Mouse (Mus musculus) granulocyte monocyte progenitor cell, adult 5-6 weeks (primary cell): ENCODE results near the gene Rab6b. TPM values are rescaled to one million over a fixed set of nuclear protein-coding genes. Genes with fewer than 3 reads are reported as not detected.
"Not testable (repeated sequence)": the region's sequence is repeated elsewhere in the genome, so short reads cannot be mapped to it uniquely, and the experiment has no call there.

ENCODE experiments used
- ATAC-seq: replicated peaks from 2 replicates; pipeline ENCODE4 v1.8.0; 2016; ENCODE audit warnings: mild to moderate bottlenecking, moderate TSS enrichment, inconsistent platforms; ENCODE audit not compliant: poor library complexity, severe bottlenecking
- total RNA-seq, 2 experiments: library from RNA; stranded (forward) in 1 of 2; stranded (reverse) in 1 of 2; fragments of 200-712, 200-1000 nt in 1 of 2; fragments of >200 nt in 1 of 2; fragmentation: Nextera tagmentation in 1 of 2; gene quantifications; 2 replicates each; pipeline ENCODE4 v1.2.3; 2014 to 2017

Gene Rab6b
- total RNA-seq, 2 experiments from 2014 or later = 0.11 to 0.15 TPM

DNA sequence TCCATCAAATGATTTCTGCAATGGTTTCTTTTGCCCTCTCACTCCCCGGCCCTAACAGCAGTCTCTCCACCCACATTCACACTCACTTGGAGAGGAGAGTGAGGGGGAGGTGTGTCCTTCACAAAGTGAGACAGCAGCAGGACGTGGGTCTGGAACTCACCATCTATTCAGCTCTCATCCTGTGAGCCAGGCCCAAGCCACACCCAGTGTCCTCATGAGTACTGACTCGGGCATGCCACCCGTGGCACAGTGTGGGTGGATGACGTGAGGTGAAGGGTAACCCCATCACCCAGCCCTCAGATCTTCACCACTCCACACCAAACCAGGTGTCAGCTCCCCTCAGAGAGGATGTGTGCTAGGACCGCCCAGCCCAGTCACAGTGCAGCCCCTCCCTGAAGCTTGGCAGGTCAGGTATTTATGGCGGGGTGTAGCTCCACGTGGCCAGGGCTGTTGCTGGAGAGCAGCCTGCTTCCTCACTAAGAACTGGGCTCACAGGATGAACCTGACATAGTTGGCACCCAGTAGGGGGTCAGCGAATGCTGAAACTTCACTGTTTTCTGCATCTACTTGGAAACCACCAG, 23.0 kb downstream of the Rab6b start:
- no peak for ATAC-seq

DNA sequence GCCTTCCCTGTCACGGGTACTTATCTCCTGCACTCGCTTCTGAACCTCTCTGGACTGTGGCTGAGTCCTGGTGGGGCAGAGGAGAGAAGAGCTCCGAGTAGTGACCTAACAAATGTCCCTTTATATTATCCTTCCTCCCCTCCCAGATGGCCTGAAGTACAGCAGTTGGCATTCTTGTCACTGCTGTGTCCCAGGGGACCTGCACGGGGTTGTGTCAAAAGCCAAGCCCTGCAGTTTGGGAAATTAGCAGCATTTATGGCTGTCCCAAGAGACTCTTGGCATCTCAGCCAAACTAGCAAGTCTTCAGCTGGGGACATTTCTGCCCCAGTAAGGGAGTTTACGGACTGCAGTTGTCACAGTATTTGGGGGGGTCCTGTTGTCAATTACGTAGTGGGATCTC, 27.9 kb downstream of the Rab6b start:
- ATAC-seq = no peak

DNA sequence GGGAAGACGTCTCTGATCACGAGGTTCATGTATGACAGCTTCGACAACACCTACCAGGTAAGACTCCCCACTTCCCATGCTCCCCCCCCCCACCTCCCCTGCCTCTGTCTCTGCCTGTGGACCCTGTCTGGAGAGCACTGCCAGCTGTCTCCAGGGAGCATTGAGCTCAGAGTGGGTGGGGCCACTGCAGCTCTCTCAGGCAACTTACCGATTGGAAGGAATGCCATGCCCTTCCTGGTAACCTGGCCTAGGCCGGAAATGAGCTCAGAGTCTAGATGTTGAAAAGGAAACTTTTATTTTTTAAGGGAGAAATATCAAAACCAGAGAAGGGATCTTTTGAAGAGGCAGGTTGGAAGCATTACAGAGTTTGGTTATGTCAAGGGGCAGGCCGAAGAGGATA, 28.8 kb downstream of the Rab6b start:
- ATAC-seq = no peak

DNA sequence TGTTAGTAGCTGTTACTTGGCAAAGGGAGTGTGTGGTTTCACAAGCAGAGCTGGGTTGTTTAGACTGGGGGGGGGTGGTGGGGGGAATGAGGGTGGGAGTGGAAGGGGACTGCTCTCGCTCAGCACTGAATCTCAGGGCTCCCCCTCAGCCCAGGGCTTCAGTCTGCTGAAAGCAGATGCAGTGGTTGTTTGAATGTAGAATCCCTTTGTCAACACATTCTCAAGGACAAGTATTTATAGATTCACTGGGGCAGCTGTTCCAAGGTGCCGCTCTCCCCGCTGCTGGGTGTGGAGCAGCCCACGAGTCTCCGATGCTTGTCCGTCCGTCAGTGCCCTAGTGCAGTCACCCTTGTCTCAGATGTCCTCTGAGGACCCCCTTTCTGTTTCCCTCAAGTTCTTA, 29.7 kb downstream of the Rab6b start:
- ATAC-seq = no peak

DNA sequence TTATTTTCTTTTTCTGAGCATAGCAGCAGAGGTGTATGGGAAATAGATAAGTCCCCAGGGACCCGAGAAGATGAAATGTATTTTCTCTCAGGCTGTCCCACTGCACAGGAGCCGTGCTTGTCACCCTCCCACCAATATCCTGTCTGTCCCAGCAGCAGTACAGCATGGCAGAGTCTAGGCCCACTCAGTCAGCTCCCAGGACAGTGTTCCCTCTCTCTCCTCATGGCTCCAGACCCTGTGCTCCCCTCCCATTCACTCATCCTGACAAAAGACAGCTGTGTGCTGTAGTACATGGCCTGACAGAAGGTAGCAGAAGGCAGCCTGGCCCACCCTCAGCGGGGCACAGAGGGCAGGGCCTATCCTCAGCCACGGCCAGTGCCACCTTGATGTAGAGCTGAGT, 32.3 kb downstream of the Rab6b start:
- no peak for ATAC-seq

DNA sequence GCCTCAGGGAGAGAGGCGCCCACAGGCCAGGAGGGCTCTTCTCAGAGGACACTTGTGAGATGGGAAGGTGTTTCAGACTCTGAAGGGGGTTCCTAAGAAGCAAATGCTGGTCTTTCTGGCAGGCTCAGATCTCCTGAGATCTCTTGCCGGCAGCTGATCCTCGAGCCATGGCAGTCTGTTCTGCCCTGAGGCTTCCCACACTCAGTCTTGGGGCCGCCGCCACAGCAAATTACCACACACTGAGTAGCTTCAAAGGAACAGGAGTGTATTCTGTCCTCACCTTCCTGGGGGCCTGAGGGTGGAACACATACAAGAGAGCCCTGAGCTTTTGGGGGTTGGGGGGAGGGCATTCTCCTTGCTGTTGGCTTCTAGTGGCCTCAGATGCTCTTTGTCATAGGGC, 33.8 kb downstream of the Rab6b start:
- no peak for ATAC-seq

DNA sequence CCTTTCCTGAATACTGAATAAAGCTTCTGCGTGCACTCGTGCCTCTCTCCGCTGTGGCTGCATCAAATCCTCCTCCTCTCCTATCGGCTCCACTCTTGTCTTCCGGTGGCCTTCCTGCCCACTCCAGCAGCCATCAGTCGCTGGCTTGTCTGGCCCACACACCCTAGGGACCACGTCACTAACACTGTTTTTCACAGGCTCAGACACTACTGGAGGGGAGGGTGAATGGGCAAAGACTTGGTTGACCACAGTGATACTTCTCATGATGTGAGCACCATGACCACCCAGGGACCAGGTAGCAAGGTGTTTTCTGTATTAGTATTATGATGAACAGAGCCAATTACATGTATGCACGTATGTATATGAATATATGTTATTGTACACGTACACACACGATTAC, 34.7 kb downstream of the Rab6b start:
- ATAC-seq = no peak

DNA sequence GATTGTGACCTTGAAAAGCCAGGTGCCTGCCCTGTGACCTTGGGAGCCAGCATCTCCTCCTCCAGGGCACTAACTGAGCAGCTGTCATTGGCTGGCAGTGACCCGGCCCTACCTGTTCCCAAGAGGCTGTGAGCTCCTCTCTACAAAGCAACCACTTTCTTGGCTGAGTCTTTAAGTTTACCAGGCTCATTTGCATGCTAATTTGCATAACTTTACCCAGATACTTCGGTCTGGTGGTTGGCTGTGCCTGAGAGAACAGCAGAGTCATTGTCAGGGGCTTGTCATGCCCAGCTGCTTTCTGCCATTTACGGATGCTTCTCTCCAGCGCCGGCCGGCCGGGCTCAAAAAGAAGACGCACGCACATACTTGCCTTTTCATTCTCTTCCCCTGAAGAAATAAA, 35.1 kb downstream of the Rab6b start:
- peak; percentile 78 for ATAC-seq

DNA sequence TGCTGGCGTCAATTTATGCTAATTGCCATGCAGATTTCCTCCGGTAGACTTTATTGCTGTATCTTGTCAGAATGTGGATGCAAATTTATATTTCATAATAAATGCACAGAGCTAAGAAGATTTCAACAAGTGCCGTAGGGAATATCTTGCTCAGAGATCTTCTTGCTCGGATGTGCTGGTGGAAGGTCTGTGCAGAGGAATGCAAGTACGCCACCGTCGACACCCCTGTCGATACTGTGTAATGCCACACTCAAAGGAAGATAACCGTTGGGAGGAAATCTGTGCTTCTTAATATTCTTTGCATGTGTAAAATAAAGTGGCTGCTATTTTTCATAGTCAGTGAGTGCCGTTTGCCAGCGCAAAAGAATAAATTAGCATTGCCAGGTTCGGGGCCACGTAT, 35.5 kb downstream of the Rab6b start:
- ATAC-seq = no peak

DNA sequence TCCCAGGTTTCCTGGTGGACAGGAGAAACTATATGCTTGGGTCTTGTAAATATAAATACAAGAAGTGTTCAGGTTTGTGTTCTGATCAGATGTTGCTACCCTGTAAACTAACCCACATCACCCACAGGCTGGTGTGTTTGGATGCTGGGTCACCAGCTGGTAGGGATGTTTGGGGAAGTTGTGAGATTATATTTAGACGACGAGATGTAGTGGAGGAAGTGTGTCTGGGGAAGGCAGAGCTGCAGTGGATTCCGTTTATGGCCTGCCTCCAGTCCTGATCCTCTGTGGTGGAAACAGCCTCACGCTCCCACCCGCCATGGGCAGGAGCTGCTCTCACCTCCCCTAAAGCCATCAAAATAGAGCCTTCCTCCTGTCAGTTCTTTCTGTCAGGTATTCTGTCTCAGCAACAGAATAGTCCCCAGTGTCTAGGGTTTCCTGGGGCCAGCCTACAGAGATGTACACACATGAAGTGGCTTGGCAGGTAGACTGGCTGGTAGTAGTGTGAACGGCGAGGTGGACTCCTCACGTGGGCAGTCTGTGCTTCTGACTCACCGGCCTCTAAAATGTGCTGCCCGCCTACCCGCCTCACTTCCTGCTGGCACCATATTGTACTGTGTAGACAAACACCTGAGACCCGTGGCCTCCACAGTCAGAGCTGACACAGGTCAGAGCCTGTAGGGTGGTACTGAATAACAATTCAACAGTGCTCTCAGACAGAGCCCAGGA, 37.6 kb downstream of the Rab6b start:
- ATAC-seq = peak; percentile 79

DNA sequence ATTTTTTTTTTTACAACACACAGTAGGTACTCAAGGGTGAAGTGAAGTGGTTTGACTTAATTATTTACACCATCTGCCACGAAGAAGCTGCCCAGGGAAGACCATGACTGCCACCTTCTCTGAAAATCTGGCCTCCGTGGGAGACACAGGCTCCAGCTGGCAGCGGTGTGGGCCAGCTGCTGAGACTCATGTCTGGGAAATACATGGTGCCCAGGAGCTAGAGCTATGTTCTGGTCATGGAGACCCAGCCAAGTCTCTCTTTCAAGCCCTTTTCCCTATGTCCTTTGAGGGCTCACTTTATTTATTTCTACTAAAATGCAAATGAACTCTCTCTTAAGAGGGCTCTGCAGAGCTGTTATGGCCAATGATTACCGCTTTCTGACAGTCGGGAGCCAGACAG, 41.7 kb downstream of the Rab6b start:
- ATAC-seq = no peak

DNA sequence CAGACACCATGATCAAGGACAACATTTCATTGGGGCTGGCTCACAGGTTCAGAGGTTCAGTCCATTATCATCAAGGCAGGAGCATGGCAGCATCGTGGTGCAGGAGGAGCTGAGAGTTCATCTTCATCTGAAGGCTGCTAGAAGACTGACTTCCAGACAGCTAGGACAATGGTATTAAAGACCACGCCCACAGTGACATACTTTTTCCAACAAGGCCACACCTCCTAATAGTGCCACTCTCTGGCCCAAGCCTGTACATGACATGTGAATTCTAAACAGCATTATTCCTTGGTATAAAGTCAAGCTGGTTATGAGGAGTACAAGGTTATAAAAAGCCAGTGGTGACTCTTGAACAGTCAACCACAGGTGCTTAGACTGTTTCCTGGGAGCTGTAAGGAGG, 43.0 kb downstream of the Rab6b start:
- no peak for ATAC-seq

DNA sequence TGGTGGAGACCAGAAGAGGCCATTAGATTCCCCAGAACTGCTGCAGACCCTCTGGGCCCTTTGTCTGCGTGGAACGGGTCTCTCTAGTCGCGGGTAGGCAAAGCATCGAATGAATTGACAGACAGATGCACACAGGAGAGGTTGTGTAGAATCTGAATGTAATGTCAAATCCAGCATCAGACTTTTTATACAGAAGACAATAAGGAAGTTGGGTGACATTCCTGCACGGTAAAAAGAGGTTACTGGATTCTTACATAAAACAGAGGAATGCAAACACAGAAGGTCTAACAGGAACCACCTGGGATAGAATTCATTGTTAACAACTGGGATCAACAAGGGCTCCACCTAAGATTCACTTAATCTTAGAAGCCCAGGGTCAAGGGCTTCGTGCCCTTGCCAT, 43.6 kb downstream of the Rab6b start:
- ATAC-seq = not testable (repeated sequence)

DNA sequence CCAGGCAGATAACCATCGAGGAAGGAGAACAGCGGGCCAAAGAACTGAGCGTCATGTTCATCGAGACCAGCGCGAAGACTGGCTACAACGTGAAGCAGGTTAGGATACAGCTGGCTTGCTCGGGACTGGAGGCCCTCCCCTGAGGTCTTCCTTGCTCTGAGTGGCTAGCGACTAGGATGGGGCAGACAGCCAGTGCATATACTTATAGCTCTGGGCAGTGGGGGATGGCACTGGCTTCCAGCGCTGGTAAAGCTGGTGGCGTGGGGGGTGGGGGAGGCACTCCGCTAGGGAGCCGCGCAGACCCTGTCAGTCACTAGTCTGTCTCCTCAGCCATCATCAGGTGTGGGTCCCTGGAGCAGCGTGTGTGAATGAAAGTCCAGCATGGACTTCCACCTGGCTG, 52.2 kb downstream of the Rab6b start:
- no peak for ATAC-seq

DNA sequence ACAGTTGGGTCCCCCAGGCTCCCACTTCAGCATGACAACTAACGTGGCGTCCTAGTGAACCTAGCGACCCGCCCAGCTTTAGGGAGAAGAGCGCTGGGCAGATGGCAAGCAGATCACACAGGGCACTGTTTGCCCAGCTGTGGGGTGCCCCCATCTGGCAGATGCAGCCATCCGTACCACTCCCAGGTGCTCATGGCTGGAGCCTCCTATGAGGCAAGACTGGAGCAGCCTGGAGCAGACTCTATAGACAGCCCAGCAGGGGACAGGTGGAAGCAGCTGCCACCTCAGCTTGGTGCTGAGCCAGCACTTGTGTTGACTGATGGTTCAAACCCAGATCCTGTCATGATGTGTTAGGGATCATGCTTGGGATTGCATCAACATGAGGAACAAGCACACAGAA, 56.5 kb downstream of the Rab6b start:
- peak; percentile 19; the same call in 1 of the 2 replicates for ATAC-seq

DNA sequence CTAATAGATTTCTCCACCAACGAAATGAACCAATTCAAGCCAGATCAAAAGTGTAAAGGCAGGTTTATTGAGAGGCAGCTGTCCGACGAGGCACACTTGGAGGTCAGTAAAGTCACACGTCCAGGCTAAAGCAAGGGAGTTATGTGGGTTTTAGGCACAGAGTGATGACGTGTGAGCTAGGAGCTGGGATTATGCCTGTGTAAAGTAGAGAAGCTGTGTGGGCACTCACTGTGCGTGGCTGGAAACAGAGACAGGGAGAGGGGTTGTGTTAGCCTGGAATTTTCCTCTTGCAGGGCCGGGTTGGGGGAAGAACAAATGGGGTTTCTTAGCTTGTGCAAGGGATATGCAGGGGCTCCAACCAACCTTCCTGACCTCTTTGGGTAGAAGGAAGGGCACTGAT, 57.2 kb downstream of the Rab6b start:
- no peak for ATAC-seq

DNA sequence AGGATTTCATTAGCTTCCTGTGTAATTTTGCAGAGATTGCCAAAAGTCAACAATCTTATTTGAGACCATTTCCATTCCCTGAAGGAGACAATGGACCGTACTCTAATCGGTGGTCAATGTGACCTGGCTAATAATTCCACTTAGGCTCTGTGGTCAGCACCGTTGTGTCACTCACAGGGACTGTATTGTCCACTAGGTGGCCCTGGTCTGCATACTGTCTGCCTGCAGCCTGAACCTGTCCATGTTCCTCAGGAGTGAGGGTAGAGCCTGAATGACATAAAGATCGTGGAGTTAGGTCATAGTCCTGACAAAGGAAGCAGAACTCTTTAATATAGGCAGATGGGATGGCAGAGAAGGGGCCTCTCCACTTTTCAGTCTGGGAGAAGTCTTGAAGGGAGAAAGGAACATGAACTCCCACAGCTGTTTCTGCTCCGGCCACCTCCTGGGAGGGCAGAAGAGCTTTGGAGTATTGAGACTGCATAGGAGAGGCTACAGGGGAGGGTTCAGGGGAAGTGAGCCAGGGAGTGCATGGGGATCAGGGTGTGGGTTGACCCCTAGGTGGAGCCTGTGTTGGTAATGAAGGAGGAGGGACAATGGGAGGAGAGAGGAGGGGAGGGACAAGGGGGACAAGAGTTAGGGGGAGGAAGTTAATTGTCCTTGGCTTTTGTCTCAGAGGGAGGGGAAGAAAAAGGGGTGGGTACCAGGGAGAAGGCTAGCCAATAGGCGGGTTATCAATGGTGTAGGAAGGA, 63.4 kb downstream of the Rab6b start:
- peak; percentile 81 for ATAC-seq

DNA sequence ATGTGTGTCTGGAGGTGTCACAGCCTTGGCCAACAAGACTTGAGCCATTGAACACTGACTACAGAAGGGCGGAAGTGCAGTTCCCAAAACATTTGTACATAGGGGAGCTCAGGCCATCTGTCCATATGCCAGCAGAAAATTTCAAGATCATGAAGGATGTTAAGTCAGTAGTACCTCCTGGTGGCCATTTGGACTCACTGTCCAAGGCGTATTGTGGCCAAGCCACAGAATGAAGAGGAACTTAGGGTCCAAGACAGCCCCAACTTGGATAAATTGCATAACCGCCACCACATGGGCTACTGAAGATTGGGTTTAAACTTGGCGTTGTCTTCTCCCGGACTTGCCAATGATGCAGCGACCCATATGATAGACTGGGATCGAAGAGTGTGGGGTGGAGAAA, 64.1 kb downstream of the Rab6b start:
- peak; percentile 69 for ATAC-seq

DNA sequence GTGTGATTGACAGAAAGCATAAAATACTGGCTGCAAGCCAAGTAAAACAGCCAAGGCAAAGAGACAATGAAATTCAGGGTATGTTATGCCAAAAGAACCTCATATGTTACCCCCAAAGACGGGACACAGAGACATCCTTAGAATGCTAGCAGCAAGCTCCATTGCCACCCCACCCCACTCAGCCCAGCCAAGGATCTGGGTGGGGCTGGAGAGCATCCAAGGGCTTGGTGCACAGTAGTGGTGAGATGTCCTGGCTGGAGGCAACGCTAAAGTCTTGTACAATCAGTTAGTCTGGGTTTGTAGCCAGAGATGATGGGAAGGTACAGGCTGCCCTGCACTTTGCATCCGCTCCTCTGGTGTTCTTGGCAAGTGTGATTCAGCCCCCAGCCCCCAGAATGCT, 68.7 kb downstream of the Rab6b start:
- no peak for ATAC-seq

DNA sequence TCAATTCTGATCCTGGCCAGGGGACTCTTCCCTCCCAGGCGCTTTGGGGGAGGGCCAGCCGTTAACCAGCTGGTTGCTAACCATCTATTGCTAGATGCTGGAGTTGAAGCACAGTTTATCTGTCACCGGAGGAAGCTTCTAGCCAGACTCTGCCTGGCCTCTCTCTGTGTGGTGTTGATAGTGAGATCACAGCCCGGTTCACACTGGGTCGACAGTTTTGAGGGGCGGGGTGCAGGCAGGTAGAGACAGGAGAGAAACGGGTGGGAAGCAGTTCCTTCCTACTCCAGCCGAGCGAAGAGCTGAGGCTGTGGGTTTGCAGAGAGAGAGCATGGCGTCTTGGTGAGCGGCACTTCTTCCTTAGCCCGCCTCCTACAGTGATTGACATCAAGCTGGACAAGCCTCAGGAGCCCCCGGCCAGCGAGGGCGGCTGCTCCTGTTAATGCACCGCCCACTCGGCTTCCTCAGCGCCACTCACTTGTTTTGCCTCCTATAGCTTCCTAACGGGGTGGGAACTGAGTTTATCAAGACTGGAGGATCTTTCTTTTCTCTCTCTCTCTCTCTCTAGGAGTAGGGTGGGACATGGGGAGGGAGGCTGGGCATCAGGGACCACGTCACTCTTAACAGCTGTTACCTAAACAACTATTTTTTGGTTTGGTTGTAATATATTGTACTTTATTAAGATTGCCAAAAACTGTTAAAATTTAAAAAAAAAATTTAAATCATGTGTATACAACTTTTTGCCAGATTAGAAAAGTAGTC, 69.4 kb downstream of the Rab6b start:
- ATAC-seq = peak; percentile 93

DNA sequence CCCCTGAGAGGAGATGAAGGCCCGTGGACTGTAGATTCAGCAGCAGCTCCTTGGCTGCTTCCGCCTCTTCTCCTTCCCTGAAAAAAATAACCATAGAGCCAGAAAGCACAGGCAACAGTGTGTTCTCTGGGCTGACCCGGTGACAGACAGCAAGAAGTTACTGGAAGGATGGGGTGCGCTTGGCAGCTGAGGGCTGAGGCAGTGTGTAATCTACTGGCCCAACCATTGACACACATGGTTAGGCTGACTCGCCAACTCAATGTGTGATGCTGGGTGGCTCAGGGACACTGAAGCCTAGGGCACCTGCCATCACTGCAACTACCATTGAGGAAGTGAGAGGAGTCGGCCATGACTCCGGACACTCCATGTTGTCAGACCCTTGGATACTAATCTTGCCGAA, 70.3 kb downstream of the Rab6b start:
- ATAC-seq = no peak
